Mouse (Mus musculus): Measurements from ENCODE around the gene Appbp2. TPM values are rescaled to one million over a fixed set of nuclear protein-coding genes. Genes with fewer than 3 reads are reported as not detected.

Appbp2 gene
- polyA plus RNA-seq, 1 experiment from 2014 or later, result 31.7 TPM

DNA sequence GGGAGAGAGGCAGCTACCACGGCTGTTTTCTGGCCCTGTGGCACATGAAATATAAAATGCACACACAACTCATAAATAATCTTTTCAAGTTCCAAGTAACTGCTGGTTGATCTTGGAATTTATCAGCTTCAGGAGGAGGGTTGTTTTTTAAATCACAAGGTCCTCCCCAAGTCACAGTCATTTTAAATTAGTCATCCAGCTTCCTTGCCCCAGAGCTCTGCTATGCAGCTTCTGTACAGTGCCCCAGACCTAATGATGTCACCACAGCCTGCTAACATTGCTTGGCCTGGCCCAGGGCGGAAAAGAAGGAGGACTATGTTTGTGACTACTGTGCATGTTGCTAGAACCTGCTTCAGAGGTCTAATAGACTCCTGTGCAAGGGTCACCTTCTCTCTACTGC lies 77.6 kb downstream of the Appbp2 start:
- Histone ChIP-seq H3K9me3 (replicated peaks) (no peaks in the 10 kb centered on the region), H3K4me1 (replicated peaks) (no peaks in the 10 kb centered on the region), H3K27ac (no peak overlapping the region), H3K4me3 (no peak overlapping the region), H3K4me2 (no peak overlapping the region), H3K36me3 (no peaks in the 10 kb centered on the region), H3K9ac (no peak overlapping the region), H3K27me3 (no peaks in the 10 kb centered on the region)
- WGBS, result 55% methylated on average over 2 of the region's 2 CpGs
- no peak for ATAC-seq (replicated peaks; ENCODE audit: insufficient number of reproducible peaks, insufficient read depth, low FRiP score, low read depth)

DNA sequence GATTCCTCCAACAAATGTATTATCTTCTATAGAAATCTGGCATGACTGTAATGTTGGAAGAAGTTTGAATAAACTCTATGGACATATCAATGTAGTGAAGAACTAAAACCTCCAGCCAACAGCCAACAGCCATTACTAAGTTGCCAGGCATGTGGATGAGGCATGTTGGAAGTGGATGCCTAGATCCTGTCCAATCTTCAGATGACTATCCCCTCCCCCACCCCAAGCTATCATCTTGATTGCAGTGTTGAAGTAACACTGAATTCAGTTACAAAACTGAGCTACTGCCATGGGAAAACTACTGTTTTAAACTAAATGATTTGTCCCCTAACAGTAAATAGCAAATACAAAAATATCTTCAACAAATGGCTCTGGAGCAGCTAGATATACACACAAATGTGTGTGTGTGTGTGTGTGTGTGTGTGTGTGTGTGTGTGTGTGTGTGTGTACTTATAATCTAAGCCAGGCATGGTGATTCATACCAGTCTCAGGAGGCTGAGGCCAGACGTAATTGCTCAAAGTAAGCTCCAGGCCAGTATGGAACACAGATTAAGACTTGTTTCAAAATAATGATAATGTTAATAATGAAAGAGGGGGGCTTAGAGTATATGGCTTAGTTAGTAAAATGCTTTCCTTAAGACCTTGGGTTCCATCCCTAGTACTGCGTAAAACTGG lies 82.5 kb downstream of the Appbp2 start:
- Histone ChIP-seq H3K9me3 (replicated peaks) (no peaks in the 10 kb centered on the region), H3K27me3 (no peaks in the 10 kb centered on the region), H3K9ac (no peak overlapping the region), H3K4me2 (no peak overlapping the region), H3K27ac (no peak overlapping the region), H3K36me3 (no peaks in the 10 kb centered on the region), H3K4me3 (no peak overlapping the region), H3K4me1 (replicated peaks) (no peaks in the 10 kb centered on the region)
- ATAC-seq (replicated peaks; ENCODE audit: insufficient number of reproducible peaks, insufficient read depth, low FRiP score, low read depth), result no peak
- WGBS, result 80% methylated on average over 2 of the region's 2 CpGs

DNA sequence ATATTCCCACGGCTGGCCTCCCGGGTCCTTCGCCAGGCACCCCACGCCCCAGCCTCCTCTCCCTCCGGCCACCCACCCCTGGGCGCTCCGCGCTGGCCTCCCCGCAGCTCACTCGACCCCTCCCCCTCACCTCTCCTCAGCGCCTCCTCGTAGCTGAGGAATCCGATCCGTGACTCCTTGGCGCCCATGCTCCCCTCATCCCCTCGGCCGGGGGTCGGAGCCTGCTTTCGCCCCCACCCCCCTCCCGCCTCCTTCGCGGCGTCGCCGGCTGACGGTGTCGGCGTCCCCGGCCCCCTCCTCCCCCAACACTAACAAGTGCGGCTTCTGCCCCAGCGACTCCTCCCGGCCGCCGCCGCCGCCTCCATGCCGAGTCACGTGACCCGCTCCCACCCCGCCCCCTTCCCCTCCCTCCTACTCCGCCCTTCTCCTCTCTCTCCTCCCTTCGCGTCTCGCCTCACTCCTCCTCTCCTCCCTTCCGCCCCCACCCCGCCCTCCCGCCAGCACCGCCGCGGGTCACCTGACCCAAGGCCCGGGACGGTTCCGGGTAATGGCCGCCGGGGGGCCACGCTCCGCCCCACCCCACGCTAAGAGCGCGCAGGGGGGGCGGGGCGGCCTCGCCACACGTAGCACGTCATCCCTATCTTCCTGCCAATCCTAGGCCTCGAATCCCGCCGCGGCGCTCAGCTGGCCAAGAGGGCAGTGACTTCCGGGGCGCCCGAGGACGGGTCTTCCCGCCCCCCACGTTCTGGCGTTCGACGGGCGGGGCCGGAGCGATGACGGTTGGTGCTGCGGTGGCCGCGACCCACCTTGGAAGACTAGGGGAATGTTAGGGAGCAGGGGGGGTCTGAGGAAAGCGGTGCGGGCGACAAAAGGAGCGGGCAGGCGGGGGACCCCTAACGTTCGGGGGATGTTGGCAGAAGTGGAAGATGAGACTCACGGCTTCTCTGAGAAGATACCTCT lies 95.1 kb downstream of the Appbp2 start, which contains the start of gene Usp32:
Usp32 (minus strand) TSS at position 581 of the 960 bp plus-strand sequence.
- ATAC-seq (replicated peaks; ENCODE audit: insufficient number of reproducible peaks, insufficient read depth, low FRiP score, low read depth), result peak; percentile 97
- under 1% methylated on average over 83 of the region's 94 CpGs for WGBS

DNA sequence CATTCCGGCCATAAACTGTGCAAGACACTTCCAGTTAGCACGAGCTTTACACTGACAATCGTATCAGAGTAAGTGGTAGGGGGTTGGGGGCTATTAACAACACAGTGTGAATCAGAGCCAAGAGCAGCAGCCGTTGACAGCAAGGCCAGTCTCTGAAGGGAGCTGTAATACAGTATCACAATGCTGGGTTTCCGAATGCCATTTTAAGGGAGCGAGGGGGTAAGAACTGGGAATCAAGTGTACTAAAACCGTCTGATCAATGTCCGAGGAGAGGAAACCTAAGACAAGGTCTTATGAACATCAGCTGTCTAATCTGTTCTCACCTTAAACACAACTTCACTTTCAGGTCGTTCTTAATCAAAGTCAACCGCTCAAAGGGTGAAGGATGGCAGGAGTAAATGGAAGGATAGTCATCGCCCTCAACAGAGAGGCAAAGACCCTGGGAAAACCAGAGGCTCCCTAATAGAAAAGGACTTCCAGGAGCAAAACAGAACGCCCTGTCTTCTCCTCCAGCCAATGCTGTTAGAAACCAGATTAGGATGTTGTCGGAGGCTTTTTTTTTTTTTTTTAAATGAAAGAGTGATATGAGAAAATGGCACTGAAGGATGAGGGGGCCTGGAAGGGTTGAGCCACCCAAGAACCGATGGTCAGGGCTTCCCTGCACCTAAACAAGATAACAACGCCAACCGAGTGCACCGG lies 96.0 kb downstream of the Appbp2 start:
- ATAC-seq (replicated peaks; ENCODE audit: insufficient number of reproducible peaks, insufficient read depth, low FRiP score, low read depth), result no peak
- peak overlapping the region; percentile 85 for H3K4me3 ChIP-seq
- no peaks in the 10 kb centered on the region for H3K36me3 ChIP-seq
- peak overlapping the region; percentile 89 for H3K27ac ChIP-seq
- H3K9me3 ChIP-seq (replicated peaks), result no peaks in the 10 kb centered on the region
- H3K9ac ChIP-seq, result peak overlapping the region; percentile 90
- H3K27me3 ChIP-seq, result no peaks in the 10 kb centered on the region
- under 1% methylated on average over 17 of the region's 17 CpGs for WGBS
- peaks cover 7% of the 10 kb centered on the region; the same call in 1 of the 2 replicates for H3K4me1 ChIP-seq (replicated peaks)
- H3K4me2 ChIP-seq, result peak overlapping the region; percentile 65

More for the DNA sequence above, 95.1 kb downstream of the Appbp2 start, which contains the start of gene Usp32:
- H3K27me3 ChIP-seq, result no peaks in the 10 kb centered on the region
- H3K36me3 ChIP-seq, result no peaks in the 10 kb centered on the region
- H3K9ac ChIP-seq, result peak within 1 kb of the TSS; percentile 90
- peaks cover 7% of the 10 kb centered on the region; the same call in 1 of the 2 replicates for H3K4me1 ChIP-seq (replicated peaks)
- H3K27ac ChIP-seq, result peak within 1 kb of the TSS; percentile 89
- peak within 1 kb of the TSS; percentile 85 for H3K4me3 ChIP-seq
- H3K9me3 ChIP-seq (replicated peaks), result no peaks in the 10 kb centered on the region
- H3K4me2 ChIP-seq, result peak within 1 kb of the TSS; percentile 70

Other genes with a start within 250 kb of the Appbp2 start
- gene Usp32, start 95.0 kb downstream of the Appbp2 start, polyA plus RNA-seq (2015; fragmentation: Nextera tagmentation; extraction: Ambion mirVana), result 3.0 and 3.1 TPM in 2 replicates
- gene 1700125H20Rik, start 64.7 kb downstream of the Appbp2 start, polyA plus RNA-seq (2015; fragmentation: Nextera tagmentation; extraction: Ambion mirVana), result not detected in 2 replicates
- 12.5 and 14.4 TPM in 2 replicates for gene Ppm1d, start 76.1 kb upstream of the Appbp2 start, polyA plus RNA-seq (2015; fragmentation: Nextera tagmentation; extraction: Ambion mirVana)
- 16.6 and 18.8 TPM in 2 replicates for gene Bcas3, start 118.0 kb upstream of the Appbp2 start, polyA plus RNA-seq (2015; fragmentation: Nextera tagmentation; extraction: Ambion mirVana)